Mouse (Mus musculus) testis, adult 2 months (tissue): ENCODE data around the gene Gm2a.

ENCODE experiments used
- CTCF ChIP-seq: fragments of 200-500 bp; IDR thresholded peaks from 2 replicates; pipeline ENCODE4 v1.5.1; 2012; ENCODE audit warnings: low read depth, mild to moderate bottlenecking, inconsistent platforms, low read length, moderate library complexity; ENCODE audit not compliant: control insufficient read depth, insufficient read depth, insufficient replicate concordance
- POLR2A ChIP-seq: fragments of 200-500 bp; IDR thresholded peaks from 2 replicates; pipeline ENCODE4 v1.6.1; 2012; ENCODE audit warnings: low read depth, mild to moderate bottlenecking, inconsistent platforms, low read length, moderate library complexity; ENCODE audit not compliant: control insufficient read depth

DNA sequence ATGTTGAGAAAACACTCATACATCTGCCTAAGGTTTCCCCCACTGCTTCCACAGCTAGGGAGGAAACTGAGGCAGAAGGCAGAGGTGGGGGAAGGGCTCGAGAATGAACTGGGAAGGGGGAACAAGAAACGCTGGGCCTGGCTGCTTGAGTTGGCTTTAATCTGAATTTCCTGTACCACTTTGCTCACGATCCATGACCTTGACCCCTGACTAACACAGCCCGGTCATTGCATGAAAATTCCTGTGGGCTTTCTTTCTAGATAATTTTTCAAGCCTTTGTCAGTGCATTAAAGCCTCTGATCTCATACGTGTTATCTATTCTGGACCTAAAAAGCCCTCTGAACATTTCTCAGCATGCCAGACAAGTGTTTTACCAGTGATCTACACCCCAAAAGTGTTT is 35.1 kb upstream of the Gm2a start:
- no peak for TF ChIP-seq CTCF
- TF ChIP-seq POLR2A: no peak
